In the genomic region with DNA sequence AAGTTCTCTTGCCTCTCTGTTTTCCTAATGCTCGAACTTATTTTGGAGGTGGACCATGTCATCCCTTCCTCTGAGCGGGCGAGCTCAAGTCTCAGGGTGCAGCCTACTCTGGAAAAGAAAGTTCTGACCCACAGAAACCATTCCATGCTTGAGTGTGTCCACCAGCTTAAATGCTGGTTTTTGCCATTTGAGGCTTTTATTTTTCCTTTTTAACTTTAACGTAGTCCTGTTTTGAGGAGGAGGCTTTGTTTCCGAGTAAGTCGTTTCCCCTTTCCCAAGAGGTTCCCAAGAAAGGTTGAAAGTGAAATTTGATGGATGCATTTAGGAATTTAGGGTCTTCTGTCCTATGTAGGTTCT, we compare ENCODE assay signal across 8 mouse cellular contexts. TPM values are rescaled to one million over a fixed set of nuclear protein-coding genes. Genes with fewer than 3 reads are reported as not detected.
DNase-seq lines count a peak whose midpoint lies in the region; ATAC-seq and TF ChIP-seq lines count a peak whose summit lies in the region.

No protein-coding gene starts in this region.

- H3K27ac ChIP-seq in kidney, adult 2 months (ENCODE audit: insufficient read depth, low read depth, low read length) = peak overlapping the region; percentile 25; the same call in 1 of the 2 replicates
- H3K27ac ChIP-seq in hindbrain, embryonic 11.5 days (ENCODE audit: low read depth, low read length) = no peak overlapping the region
- peak overlapping the region; percentile 90 for H3K27ac ChIP-seq in midbrain, embryonic 13.5 days

- WGBS in kidney, adult 2 months = under 1% methylated on average over 6 of the region's 6 CpGs
- WGBS in hindbrain, embryonic 11.5 days = 0% methylated on average over 6 of the region's 6 CpGs
- 0% methylated on average over 6 of the region's 6 CpGs for WGBS in midbrain, embryonic 13.5 days

- peak overlapping the region; percentile 93 for H3K9ac ChIP-seq in hindbrain, embryonic 11.5 days (ENCODE audit: low read depth, low read length)
- peak overlapping the region; percentile 95 for H3K9ac ChIP-seq in midbrain, embryonic 13.5 days (replicated peaks)

- TF ChIP-seq CTCF in kidney, adult 2 months (conservative IDR thresholded peaks at IDR 0.05; ENCODE audit: insufficient read depth, insufficient read length, low read depth, low read length) = no peak
- TF ChIP-seq CTCF in Patski (IDR thresholded peaks at IDR 0.05) = no peak

- in situ Hi-C loops in Patski (cut with MboI; ENCODE audit: low pct_unique_long_range_greater_than_20kb) = no loop called here

- peaks cover 2% of the 10 kb centered on the region; the same call in 1 of the 2 replicates for H3K4me1 ChIP-seq in kidney, adult 2 months (ENCODE audit: control insufficient read depth, insufficient read depth, low read length)
- no peaks in the 10 kb centered on the region; the same call in 1 of the 2 replicates for H3K4me1 ChIP-seq in hindbrain, embryonic 11.5 days (replicated peaks; ENCODE audit: control insufficient read depth, insufficient read depth, low read length)
- H3K4me1 ChIP-seq in midbrain, embryonic 13.5 days (replicated peaks) = peaks cover 20% of the 10 kb centered on the region

- H3K4me3 ChIP-seq in kidney, adult 2 months (ENCODE audit: insufficient read depth, low read depth, low read length) = peak overlapping the region; percentile 88
- peak overlapping the region; percentile 91 for H3K4me3 ChIP-seq in hindbrain, embryonic 11.5 days (ENCODE audit: low read depth, low read length)
- H3K4me3 ChIP-seq in midbrain, embryonic 13.5 days (replicated peaks) = peak overlapping the region; percentile 81

- no peaks in the 10 kb centered on the region for H3K36me3 ChIP-seq in kidney, adult 2 months (ENCODE audit: control insufficient read depth, insufficient read depth, low read length)
- 0 out of 2 replicates have a peak, but pooled peaks cover 2% of the 10 kb centered on the region for H3K36me3 ChIP-seq in hindbrain, embryonic 11.5 days (ENCODE audit: control insufficient read depth, insufficient read depth, low read length)
- peaks cover 6% of the 10 kb centered on the region; the same call in 1 of the 2 replicates for H3K36me3 ChIP-seq in midbrain, embryonic 13.5 days

- ATAC-seq in Patski = peak; percentile 20
- no peak for ATAC-seq in hindbrain, embryonic 11.5 days (ENCODE audit: low FRiP score)
- no peak for ATAC-seq in midbrain, embryonic 13.5 days
- no peak for ATAC-seq in frontal cortex, adult (ENCODE audit: low TSS enrichment)

- no peak for DNase-seq in kidney, adult 2 months
- DNase-seq in kidney, adult 18-20 months = no peak
- no peak for DNase-seq in Patski (ENCODE audit: low read depth, low spot score)
- DNase-seq in hindbrain, embryonic 11.5 days (ENCODE audit: low spot score) = no peak
- DNase-seq in layer of hippocampus, postnatal 36 days = no peak
- DNase-seq in right cerebral cortex, postnatal 36 days (ENCODE audit: low spot score in 2 of 2) = no peak

- POLR2A ChIA-PET in Patski (lab: Charles Lee) = no interaction called here

- CTCF ChIA-PET in Patski (lab: Charles Lee) = interaction anchor here (1.1 kb wide), 1 partner anchor 43 kb away, joined by 3 read pairs; no protein-coding TSS in a partner anchor

- H3K9me3 ChIP-seq in hindbrain, embryonic 11.5 days (ENCODE audit: control insufficient read depth, low read length) = no peaks in the 10 kb centered on the region
- no peaks in the 10 kb centered on the region for H3K9me3 ChIP-seq in midbrain, embryonic 13.5 days

- H3K4me2 ChIP-seq in hindbrain, embryonic 11.5 days (replicated peaks; ENCODE audit: low read depth, low read length) = peak overlapping the region; percentile 70
- peak overlapping the region; percentile 67 for H3K4me2 ChIP-seq in midbrain, embryonic 13.5 days (replicated peaks)

- no peak for TF ChIP-seq POLR2A in kidney, adult 2 months (IDR thresholded peaks at IDR 0.05; ENCODE audit: low read depth, low read length)

- no peaks in the 10 kb centered on the region for H3K27me3 ChIP-seq in kidney, adult 2 months (replicated peaks; ENCODE audit: control insufficient read depth, insufficient read depth, low read length)
- no peaks in the 10 kb centered on the region for H3K27me3 ChIP-seq in Patski
- no peaks in the 10 kb centered on the region for H3K27me3 ChIP-seq in hindbrain, embryonic 11.5 days (ENCODE audit: control insufficient read depth, insufficient read depth, low read length)
- no peaks in the 10 kb centered on the region for H3K27me3 ChIP-seq in midbrain, embryonic 13.5 days

RNA-seq across cellular contexts. Expression of a gene that starts 0.6 kb away (rescaled TPM):
- 8.0 and 9.3 TPM in 2 replicates for polyA plus RNA-seq in kidney, adult 2 months (2012; rRNA removed)
- polyA plus RNA-seq in Patski (2021) = 13.7 TPM
- 23.9 and 29.0 TPM in 2 replicates for polyA plus RNA-seq in hindbrain, embryonic 11.5 days (2014; fragmentation: Nextera tagmentation; extraction: Ambion mirVana)
- polyA plus RNA-seq in midbrain, embryonic 13.5 days (2015; fragmentation: Nextera tagmentation; extraction: Ambion mirVana) = 14.4 and 16.2 TPM in 2 replicates
- 10 to 100 TPM; 41.9 to 44.0 TPM for total RNA-seq in layer of hippocampus, postnatal 36 days (2021)

RNA-seq across cellular contexts. Expression of a gene that starts 0.8 kb away (rescaled TPM):
- 247 and 334 TPM in 2 replicates for polyA plus RNA-seq in kidney, adult 2 months (2012; rRNA removed)
- polyA plus RNA-seq in Patski (2021) = 69.2 TPM
- polyA plus RNA-seq in hindbrain, embryonic 11.5 days (2014; fragmentation: Nextera tagmentation; extraction: Ambion mirVana) = 436 and 480 TPM in 2 replicates
- polyA plus RNA-seq in midbrain, embryonic 13.5 days (2015; fragmentation: Nextera tagmentation; extraction: Ambion mirVana) = 517 and 568 TPM in 2 replicates
- 10 to 100 TPM; 45.6 to 48.5 TPM for total RNA-seq in layer of hippocampus, postnatal 36 days (2021)
